Mouse (Mus musculus): ENCODE data around the gene Src. TPM values are rescaled to one million over a fixed set of nuclear protein-coding genes. Genes with fewer than 3 reads are reported as not detected.

Gene Src
- polyA plus RNA-seq, 1 experiment from 2014 or later: 23.9 TPM

GRCm38 (mm10) chr2:157437123-157437522, 18.9 kb downstream of the Src start:
- no peak overlapping the region for H3K4me3 ChIP-seq (ENCODE audit: low read depth, low read length)
- no peak for ATAC-seq
- H3K27ac ChIP-seq (ENCODE audit: low read depth, low read length): no peak overlapping the region
- peaks cover 58% of the 10 kb centered on the region for H3K36me3 ChIP-seq (ENCODE audit: control insufficient read depth, insufficient read depth)
- no peak for TF ChIP-seq CTCF (IDR thresholded peaks at IDR 0.05; ENCODE audit: low read depth)
- no peaks in the 10 kb centered on the region for H3K9me3 ChIP-seq (ENCODE audit: control insufficient read depth)
- H3K9ac ChIP-seq (ENCODE audit: low read depth, low read length): no peak overlapping the region
- no peak overlapping the region for H3K4me2 ChIP-seq (replicated peaks; ENCODE audit: low read depth)
- no peaks in the 10 kb centered on the region for H3K27me3 ChIP-seq (replicated peaks; ENCODE audit: control insufficient read depth, insufficient read depth, low read length)
- H3K4me1 ChIP-seq (replicated peaks; ENCODE audit: control insufficient read depth, insufficient read depth, low read length): peaks cover 17% of the 10 kb centered on the region
- WGBS: 94% methylated on average over 3 of the region's 3 CpGs

- no peak overlapping the region for H3K27ac ChIP-seq (ENCODE audit: low read depth, low read length)
- no peaks in the 10 kb centered on the region for H3K9me3 ChIP-seq (ENCODE audit: control insufficient read depth)
- no peak for ATAC-seq
- H3K9ac ChIP-seq (ENCODE audit: low read depth, low read length): no peak overlapping the region
- no peaks in the 10 kb centered on the region for H3K27me3 ChIP-seq (replicated peaks; ENCODE audit: control insufficient read depth, insufficient read depth, low read length)
- H3K4me3 ChIP-seq (ENCODE audit: low read depth, low read length): no peak overlapping the region
- no peak overlapping the region for H3K4me2 ChIP-seq (replicated peaks; ENCODE audit: low read depth)
- no peaks in the 10 kb centered on the region for H3K4me1 ChIP-seq (replicated peaks; ENCODE audit: control insufficient read depth, insufficient read depth, low read length)
- peak; percentile 50 for TF ChIP-seq CTCF (IDR thresholded peaks at IDR 0.05; ENCODE audit: low read depth)
- 97% methylated on average over 1 of the region's 1 CpGs for WGBS
- peaks cover 50% of the 10 kb centered on the region for H3K36me3 ChIP-seq (ENCODE audit: control insufficient read depth, insufficient read depth)
Measured at GRCm38 (mm10) chr2:157441363-157441762, 23.1 kb downstream of the Src start.

- Histone ChIP-seq H3K4me2 (replicated peaks; ENCODE audit: low read depth) (no peak overlapping the region), H3K4me3 (ENCODE audit: low read depth, low read length) (no peak overlapping the region), H3K27ac (ENCODE audit: low read depth, low read length) (no peak overlapping the region), H3K27me3 (replicated peaks; ENCODE audit: control insufficient read depth, insufficient read depth, low read length) (no peaks in the 10 kb centered on the region), H3K4me1 (replicated peaks; ENCODE audit: control insufficient read depth, insufficient read depth, low read length) (no peaks in the 10 kb centered on the region), H3K9me3 (ENCODE audit: control insufficient read depth) (no peaks in the 10 kb centered on the region), H3K9ac (ENCODE audit: low read depth, low read length) (no peak overlapping the region), H3K36me3 (ENCODE audit: control insufficient read depth, insufficient read depth) (peaks cover 23% of the 10 kb centered on the region)
- TF ChIP-seq CTCF (IDR thresholded peaks at IDR 0.05; ENCODE audit: low read depth): no peak
- no peak for ATAC-seq
- WGBS: 69% methylated on average over 15 of the region's 15 CpGs
Measured at GRCm38 (mm10) chr2:157447297-157448158, 29.3 kb downstream of the Src start.

GRCm38 (mm10) chr2:157448356-157448755, 30.1 kb downstream of the Src start:
- no peak for TF ChIP-seq CTCF (IDR thresholded peaks at IDR 0.05; ENCODE audit: low read depth)
- H3K4me3 ChIP-seq (ENCODE audit: low read depth, low read length): no peak overlapping the region
- no peaks in the 10 kb centered on the region for H3K9me3 ChIP-seq (ENCODE audit: control insufficient read depth)
- H3K27ac ChIP-seq (ENCODE audit: low read depth, low read length): no peak overlapping the region
- H3K9ac ChIP-seq (ENCODE audit: low read depth, low read length): no peak overlapping the region
- no peaks in the 10 kb centered on the region for H3K27me3 ChIP-seq (replicated peaks; ENCODE audit: control insufficient read depth, insufficient read depth, low read length)
- H3K4me2 ChIP-seq (replicated peaks; ENCODE audit: low read depth): no peak overlapping the region
- peaks cover 21% of the 10 kb centered on the region for H3K36me3 ChIP-seq (ENCODE audit: control insufficient read depth, insufficient read depth)
- no peaks in the 10 kb centered on the region for H3K4me1 ChIP-seq (replicated peaks; ENCODE audit: control insufficient read depth, insufficient read depth, low read length)
- ATAC-seq: no peak
- WGBS: 93% methylated on average over 7 of the region's 7 CpGs

- no peak overlapping the region for H3K9ac ChIP-seq (ENCODE audit: low read depth, low read length)
- TF ChIP-seq CTCF (IDR thresholded peaks at IDR 0.05; ENCODE audit: low read depth): no peak
- no peak for ATAC-seq
- H3K27ac ChIP-seq (ENCODE audit: low read depth, low read length): no peak overlapping the region
- no peak overlapping the region for H3K4me2 ChIP-seq (replicated peaks; ENCODE audit: low read depth)
- no peaks in the 10 kb centered on the region for H3K27me3 ChIP-seq (replicated peaks; ENCODE audit: control insufficient read depth, insufficient read depth, low read length)
- WGBS: 75% methylated on average over 3 of the region's 3 CpGs
- H3K4me3 ChIP-seq (ENCODE audit: low read depth, low read length): no peak overlapping the region
- peaks cover 15% of the 10 kb centered on the region for H3K36me3 ChIP-seq (ENCODE audit: control insufficient read depth, insufficient read depth)
- no peaks in the 10 kb centered on the region for H3K4me1 ChIP-seq (replicated peaks; ENCODE audit: control insufficient read depth, insufficient read depth, low read length)
- no peaks in the 10 kb centered on the region for H3K9me3 ChIP-seq (ENCODE audit: control insufficient read depth)
Measured at GRCm38 (mm10) chr2:157450905-157451304, 32.7 kb downstream of the Src start.

GRCm38 (mm10) chr2:157451372-157452040, 33.3 kb downstream of the Src start:
- Histone ChIP-seq H3K27me3 (replicated peaks; ENCODE audit: control insufficient read depth, insufficient read depth, low read length) (no peaks in the 10 kb centered on the region), H3K4me1 (replicated peaks; ENCODE audit: control insufficient read depth, insufficient read depth, low read length) (no peaks in the 10 kb centered on the region), H3K9me3 (ENCODE audit: control insufficient read depth) (no peaks in the 10 kb centered on the region), H3K27ac (ENCODE audit: low read depth, low read length) (no peak overlapping the region), H3K4me2 (replicated peaks; ENCODE audit: low read depth) (no peak overlapping the region), H3K9ac (ENCODE audit: low read depth, low read length) (no peak overlapping the region), H3K4me3 (ENCODE audit: low read depth, low read length) (no peak overlapping the region), H3K36me3 (ENCODE audit: control insufficient read depth, insufficient read depth) (peaks cover 15% of the 10 kb centered on the region)
- WGBS: 80% methylated on average over 7 of the region's 7 CpGs
- TF ChIP-seq CTCF (IDR thresholded peaks at IDR 0.05; ENCODE audit: low read depth): no peak
- no peak for ATAC-seq

Measured in intestine, postnatal 0 days (tissue).